Mouse (Mus musculus): ENCODE measurements at regions not wholly inside any gene's neighbourhood (a gene's known extent, or its start where the extent isn't known, plus 50 kb on each side); places are given as distances from the start of the nearest gene placed in this dataset.
"Not testable (repeated sequence)": the region's sequence is repeated elsewhere in the genome, so short reads cannot be mapped to it uniquely, and the experiment has no call there.

DNA sequence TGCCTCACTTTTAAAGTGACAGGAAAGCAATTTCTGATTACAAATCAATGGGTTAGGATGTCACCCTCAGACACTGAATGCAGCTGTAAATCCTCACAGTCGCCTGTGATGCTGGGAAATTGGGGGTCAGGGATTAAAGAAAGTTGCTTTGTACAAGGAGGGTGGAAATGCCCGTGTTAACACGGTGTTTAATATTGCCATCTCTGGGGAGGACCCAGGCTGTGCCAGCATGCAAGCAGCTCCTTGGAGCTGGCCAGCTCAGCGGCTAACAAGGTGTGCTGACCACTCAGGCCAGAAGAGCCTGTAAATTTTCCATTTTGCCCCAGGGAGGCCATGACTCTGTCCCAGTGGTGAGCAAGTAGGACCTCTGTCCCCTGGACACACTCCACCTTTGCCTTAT is 522.5 kb upstream of the Sall1 start:
- DNase-seq (ENCODE audit: low spot score in 2 of 2): no peak

- DNase-seq (ENCODE audit: low spot score in 2 of 2): no peak
Measured at GRCm38 (mm10) chr8:89565147-89565826, 521.3 kb upstream of the Sall1 start.

- no peak for DNase-seq (ENCODE audit: low spot score in 2 of 2)
Measured at GRCm38 (mm10) chr8:89563544-89563943, 519.6 kb upstream of the Sall1 start.

DNA sequence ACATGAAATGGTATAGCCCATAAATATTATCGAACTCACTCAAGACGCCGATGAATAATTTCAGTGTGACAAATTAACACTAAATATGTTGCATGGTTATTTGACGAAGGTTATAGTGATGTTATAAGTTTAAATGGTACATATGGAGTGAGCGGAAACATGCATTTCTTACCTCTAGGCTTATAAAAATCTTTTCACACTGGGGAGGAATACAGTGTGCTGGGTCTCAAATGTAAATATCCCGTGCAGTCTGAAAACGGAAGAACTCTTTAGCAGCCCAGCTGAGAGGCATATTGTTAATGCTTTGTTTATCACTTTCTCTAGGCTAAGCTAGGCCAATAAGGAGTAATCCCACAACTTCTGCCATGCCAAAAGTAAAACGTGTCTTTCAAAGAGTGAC is 518.6 kb upstream of the Sall1 start:
- no peak for DNase-seq (ENCODE audit: low spot score in 2 of 2)

DNA sequence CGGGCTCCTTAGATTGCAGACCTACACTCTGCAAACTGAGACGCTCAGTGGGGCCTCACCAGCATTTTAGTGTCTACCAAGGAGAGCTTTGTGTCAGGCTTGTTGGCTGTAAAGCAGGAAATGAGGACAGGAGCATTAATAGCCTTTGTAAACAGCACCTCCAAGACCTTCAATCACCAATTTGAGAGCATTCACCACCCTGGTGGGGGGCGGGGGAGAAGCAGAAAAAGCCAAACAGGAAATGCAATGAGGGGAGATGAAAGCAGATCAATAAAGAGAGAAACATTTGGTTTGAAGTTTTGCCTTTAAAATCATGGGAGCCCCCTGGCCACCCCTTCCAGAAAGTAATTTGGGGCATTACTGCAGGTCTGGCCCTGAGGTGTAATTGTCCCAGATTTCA is 497.3 kb upstream of the Sall1 start:
- DNase-seq (ENCODE audit: low spot score in 2 of 2): no peak

- no peak for DNase-seq (ENCODE audit: low spot score in 2 of 2)
Measured at GRCm38 (mm10) chr8:89534605-89535004, 490.6 kb upstream of the Sall1 start.

- no peak for DNase-seq (ENCODE audit: low spot score in 2 of 2)
Measured at GRCm38 (mm10) chr8:89525041-89525440, 481.1 kb upstream of the Sall1 start.

DNA sequence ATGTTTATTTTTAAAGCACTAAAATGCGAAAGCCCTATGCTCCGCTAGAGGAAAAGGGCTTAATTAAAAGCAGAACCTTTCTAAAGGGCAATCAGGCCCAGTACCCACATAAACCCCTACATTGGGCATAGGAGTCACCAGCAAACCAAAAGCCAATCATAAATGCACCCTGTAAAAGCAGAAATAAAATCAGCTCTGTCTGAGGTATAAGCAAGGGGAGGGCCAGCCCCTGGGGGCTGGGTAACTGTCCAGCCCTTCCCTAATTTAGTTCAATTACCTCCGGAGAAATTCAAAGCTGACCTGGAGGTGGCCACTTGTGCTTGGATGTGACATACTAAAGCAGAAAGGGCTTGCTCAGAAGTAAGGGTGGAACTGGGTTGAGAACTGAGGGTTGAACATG is 479.4 kb upstream of the Sall1 start:
- no peak for DNase-seq (ENCODE audit: low spot score in 2 of 2)

- DNase-seq (ENCODE audit: low spot score in 2 of 2): no peak
Measured at GRCm38 (mm10) chr8:89516602-89517001, 472.6 kb upstream of the Sall1 start.

GRCm38 (mm10) chr8:89514270-89514669 is 470.3 kb upstream of the Sall1 start:
- no peak for DNase-seq (ENCODE audit: low spot score in 2 of 2)

DNA sequence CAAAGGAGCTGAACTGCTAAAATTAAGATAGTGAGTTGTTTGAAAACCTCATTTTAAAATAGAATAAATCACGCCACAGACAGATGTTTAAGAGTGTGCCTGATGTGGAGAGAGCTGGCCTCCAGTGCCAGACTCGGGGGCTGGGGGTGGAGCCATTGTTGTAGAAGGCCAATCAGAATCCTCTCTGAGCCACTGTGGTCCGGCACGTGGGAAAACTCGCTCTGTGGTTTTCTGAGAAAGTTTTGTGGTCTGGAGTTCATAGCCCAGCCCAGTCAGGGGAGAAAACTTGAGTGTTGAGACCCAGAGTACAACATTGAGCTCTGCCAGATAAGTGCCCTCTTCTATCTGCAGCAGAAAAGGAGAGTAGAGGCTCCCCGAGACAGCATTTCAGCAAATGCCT is 463.7 kb upstream of the Sall1 start:
- DNase-seq (ENCODE audit: low spot score in 2 of 2): no peak

DNA sequence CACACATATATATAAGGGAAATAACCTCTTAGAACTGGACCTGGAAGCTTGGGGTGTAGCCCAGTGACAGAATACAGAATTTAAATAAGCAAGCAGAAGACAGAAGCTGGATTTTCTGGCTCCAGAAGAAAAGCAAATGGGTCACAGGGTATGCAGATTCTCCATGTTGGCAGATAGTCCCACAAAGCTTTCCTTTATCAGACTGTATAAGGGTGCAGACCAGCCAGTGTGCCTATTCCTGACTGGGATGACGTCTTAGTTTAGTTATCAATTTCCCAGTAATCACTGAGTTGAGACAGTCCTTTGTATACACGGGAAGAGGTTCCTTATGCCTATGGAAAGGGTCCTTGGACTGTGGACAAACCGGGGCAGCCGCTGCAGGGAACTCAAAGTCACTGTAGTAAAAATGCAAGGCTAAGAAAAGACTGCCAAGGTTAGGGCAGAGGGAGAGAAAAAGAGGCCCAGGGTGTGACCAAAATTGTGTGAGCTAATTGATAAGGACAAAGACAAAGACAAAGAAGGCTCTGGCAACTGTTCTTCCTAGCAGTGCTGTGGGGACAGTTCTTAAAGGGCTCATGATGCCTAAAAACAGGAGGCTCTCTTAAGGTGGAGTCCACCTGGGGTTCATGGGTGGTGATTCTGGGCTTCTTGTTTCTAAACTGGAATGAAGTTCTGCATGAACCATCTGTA is 459.7 kb upstream of the Sall1 start:
- no peak for DNase-seq (ENCODE audit: low spot score in 2 of 2)

- DNase-seq (ENCODE audit: low spot score in 2 of 2): no peak
Measured at GRCm38 (mm10) chr8:89503030-89503429, 459.1 kb upstream of the Sall1 start.

GRCm38 (mm10) chr8:89501756-89502155 is 457.8 kb upstream of the Sall1 start:
- no peak for DNase-seq (ENCODE audit: low spot score in 2 of 2)

DNA sequence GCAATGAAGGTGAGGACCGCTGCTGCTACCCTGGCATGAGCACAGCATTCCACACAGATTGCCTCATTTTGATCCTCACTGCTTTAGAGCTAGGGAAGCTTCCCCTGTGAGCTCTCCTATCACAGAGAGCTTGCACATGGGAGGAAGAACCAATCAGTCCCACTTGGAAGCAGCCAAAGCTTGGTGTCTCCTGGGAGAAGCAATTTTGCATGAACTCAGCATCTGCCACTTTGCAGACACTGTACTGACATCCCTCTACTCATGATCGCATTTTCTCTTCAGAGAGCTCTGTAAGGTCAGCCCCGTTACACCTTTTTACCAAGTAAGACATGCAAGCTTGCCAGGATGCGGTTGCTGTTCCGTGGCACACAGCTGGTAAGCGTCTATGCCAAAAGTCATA is 455.9 kb upstream of the Sall1 start:
- no peak for DNase-seq (ENCODE audit: low spot score in 2 of 2)

DNA sequence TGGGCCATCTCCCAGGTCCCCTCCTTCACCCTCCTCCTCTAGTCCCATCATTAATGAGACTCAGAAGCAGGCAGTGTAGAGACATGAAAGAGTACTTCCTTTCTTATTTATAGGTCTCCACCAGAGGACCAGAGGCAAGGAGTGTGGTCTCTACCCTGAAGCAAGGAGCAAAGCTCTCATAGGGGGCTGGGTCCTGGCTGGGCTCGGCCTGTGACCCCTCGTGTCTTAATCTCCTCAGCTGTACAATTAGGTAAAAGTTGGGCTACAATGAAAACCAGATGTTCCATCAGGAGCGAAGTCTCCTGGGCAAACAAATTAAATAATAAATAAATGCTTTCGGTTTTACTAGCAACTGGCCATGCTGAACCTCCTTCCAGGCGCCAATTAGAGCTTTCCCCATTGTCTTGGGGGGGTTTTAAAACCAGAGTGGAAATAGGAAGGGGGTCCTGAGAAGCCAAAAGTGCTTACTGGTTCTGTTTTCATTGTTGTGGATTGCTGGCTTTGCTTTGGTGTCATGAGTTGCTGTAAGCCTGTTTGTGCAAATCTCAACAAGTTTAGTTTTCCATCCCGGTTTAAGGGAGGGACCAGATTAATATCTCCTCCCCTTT is 454.2 kb upstream of the Sall1 start:
- DNase-seq (ENCODE audit: low spot score in 2 of 2): no peak

DNA sequence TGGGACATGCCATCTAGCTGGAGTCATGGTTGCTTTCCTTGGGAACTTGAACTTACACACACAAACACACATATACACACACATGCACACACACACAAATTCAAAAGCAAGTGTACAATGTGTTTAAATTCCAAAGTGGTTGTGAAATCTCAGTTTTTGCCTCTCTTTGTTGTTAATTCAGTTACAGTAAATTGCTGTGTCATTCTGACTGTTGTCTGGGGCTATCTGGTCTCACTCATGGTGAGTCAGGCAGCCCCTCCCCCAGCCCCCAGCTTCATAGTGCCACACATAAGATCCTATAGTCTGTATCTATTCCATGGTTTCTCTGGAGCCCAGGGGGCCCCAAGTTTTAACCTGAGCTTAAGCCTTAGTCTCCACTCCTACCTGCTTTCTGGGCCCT is 448.4 kb upstream of the Sall1 start:
- DNase-seq (ENCODE audit: low spot score in 2 of 2): no peak

GRCm38 (mm10) chr8:89482481-89482880 is 438.5 kb upstream of the Sall1 start:
- DNase-seq (ENCODE audit: low spot score in 2 of 2): not testable (repeated sequence)

DNA sequence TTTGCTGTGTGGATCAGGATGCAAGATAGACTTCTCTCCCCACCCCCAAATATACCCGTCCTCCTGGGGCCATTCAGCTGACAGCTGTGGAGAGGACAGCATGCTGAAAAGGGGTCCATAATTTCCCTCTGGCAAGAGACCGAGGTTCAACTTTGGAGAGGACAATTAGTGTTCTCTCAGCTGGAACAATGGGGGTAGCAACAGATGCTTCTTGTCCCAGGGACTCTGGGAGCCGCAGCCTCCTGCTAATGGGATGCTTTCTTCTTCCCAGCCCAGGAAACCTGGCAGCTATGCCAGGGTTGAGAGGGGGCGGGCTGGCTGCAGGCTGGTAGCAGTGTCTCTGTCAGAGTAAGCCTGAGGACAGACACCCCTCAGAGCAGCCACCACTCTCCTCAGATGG is 433.0 kb upstream of the Sall1 start:
- no peak for DNase-seq (ENCODE audit: low spot score in 2 of 2)

GRCm38 (mm10) chr8:89471116-89471515 is 427.2 kb upstream of the Sall1 start:
- no peak for DNase-seq (ENCODE audit: low spot score in 2 of 2)

- no peak for DNase-seq (ENCODE audit: low spot score in 2 of 2)
Measured at GRCm38 (mm10) chr8:89468782-89469220, 424.8 kb upstream of the Sall1 start.

DNA sequence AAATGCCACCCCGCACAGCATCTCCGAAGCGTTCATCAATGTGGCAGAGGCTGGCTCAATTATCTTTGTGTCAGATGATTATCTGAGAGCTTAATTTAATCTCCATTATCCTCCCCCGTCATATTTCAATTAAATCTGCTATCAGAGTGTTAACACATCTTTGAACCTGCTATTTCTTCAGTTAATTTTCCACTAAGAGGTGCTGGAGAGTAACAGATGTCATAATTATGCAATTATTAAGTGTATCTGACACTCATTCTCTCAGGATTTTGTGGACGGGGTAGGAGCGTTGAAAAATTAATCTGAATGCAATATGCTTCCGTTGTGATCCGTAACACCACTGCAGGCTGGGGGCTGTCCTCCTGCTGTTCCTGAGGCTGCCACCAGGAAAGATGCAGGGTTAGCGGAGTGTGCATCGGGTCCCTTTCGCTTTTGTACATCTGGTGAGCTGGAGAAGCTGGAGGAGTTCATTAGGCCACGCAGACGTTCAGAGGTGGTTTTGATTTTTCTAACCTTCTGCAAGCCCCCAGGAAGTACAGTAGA is 421.3 kb upstream of the Sall1 start:
- DNase-seq (ENCODE audit: low spot score in 2 of 2): no peak
